Comparison of ENCODE assay signal across 11 mouse cellular contexts in the genomic region with DNA sequence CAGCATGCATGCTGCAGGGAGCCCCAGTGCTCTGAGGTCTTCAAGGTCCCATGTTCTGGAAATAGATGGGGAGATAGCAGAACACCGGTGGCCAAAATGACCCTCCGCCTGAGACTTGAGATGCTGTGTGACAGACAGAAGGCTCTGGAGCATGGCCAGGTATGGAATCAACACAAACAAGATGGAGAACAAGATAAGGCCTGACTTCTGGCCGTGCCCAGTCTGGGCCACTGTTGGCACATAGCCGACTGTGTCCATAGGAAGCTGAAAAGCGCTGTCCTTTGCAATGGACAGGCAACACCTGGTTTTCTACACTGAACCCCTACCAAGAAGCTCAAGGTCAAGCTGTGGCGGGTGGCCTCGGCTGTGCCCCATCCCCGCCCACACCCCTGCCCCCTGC. TPM values are rescaled to one million over a fixed set of nuclear protein-coding genes. Genes with fewer than 3 reads are reported as not detected.
A peak's percentile ranks its signal among the peaks of the same experiment; 100 is the strongest.
DNase-seq lines count a peak whose midpoint lies in the region; ATAC-seq and TF ChIP-seq lines count a peak whose summit lies in the region.
"Had no signal": no experiment of that assay in that cellular context is flagged by ENCODE, and none has a peak within 500 bp of the region (broad histone marks: within the 10 kb centered on the region; RNA-seq: fewer than 3 reads in every experiment).

No protein-coding gene starts in this region.

- peak overlapping the region; percentile 19; the same call in 1 of the 2 replicates for H3K9ac ChIP-seq in lung, embryonic 15.5 days
- H3K9ac ChIP-seq in heart, postnatal 0 days (replicated peaks; ENCODE audit: low read depth, low read length): no peak overlapping the region
- peak overlapping the region; percentile 54 for H3K9ac ChIP-seq in liver, postnatal 0 days (replicated peaks)
- H3K9ac ChIP-seq: embryonic facial prominence, embryonic 13.5 days had no signal

- peak overlapping the region; percentile 30 for H3K4me3 ChIP-seq in lung, embryonic 15.5 days
- no peak overlapping the region for H3K4me3 ChIP-seq in heart, postnatal 0 days (ENCODE audit: low read depth, low read length)
- peak overlapping the region; percentile 35 for H3K4me3 ChIP-seq in liver, postnatal 0 days (ENCODE audit: low read depth, low read length)
- H3K4me3 ChIP-seq in layer of hippocampus, adult 2 months: no peak overlapping the region
- H3K4me3 ChIP-seq: embryonic facial prominence, embryonic 13.5 days had no signal

- no peak for ATAC-seq in lung, embryonic 15.5 days (ENCODE audit: borderline replicate concordance, extremely low read depth, low FRiP score, low TSS enrichment)
- ATAC-seq in erythroblast, adult 5-6 weeks (replicated peaks; ENCODE audit: low FRiP score, poor library complexity, severe bottlenecking): 0 out of 2 replicates have a peak, but pooled peaks have one; percentile 10
- ATAC-seq in heart, postnatal 0 days (ENCODE audit: insufficient read depth, low read depth): no peak; the same call in 1 of the 2 replicates
- ATAC-seq in liver, postnatal 0 days: peak; percentile 18; the same call in 1 of the 2 replicates

- TF ChIP-seq CTCF in heart, postnatal 0 days (IDR thresholded peaks at IDR 0.05; ENCODE audit: low read depth): no peak
- no peak for TF ChIP-seq CTCF in liver, postnatal 0 days (IDR thresholded peaks at IDR 0.05; ENCODE audit: low read depth)
- no peak for TF ChIP-seq CTCF in layer of hippocampus, adult 2 months (conservative IDR thresholded peaks at IDR 0.05)

- H3K9me3 ChIP-seq in lung, embryonic 15.5 days: no peaks in the 10 kb centered on the region
- H3K9me3 ChIP-seq in heart, postnatal 0 days (replicated peaks; ENCODE audit: control insufficient read depth, low read length): no peaks in the 10 kb centered on the region
- H3K9me3 ChIP-seq in liver, postnatal 0 days (ENCODE audit: low read length): no peaks in the 10 kb centered on the region
- H3K9me3 ChIP-seq: embryonic facial prominence, embryonic 13.5 days had no signal

- peaks cover 18% of the 10 kb centered on the region for H3K36me3 ChIP-seq in lung, embryonic 15.5 days
- peaks cover 23% of the 10 kb centered on the region for H3K36me3 ChIP-seq in heart, postnatal 0 days (replicated peaks; ENCODE audit: control insufficient read depth, insufficient read depth, low read length)
- peaks cover 17% of the 10 kb centered on the region for H3K36me3 ChIP-seq in liver, postnatal 0 days (replicated peaks; ENCODE audit: insufficient read depth, low read length)

- H3K27me3 ChIP-seq in lung, embryonic 15.5 days: no peaks in the 10 kb centered on the region
- no peaks in the 10 kb centered on the region for H3K27me3 ChIP-seq in heart, postnatal 0 days (ENCODE audit: control insufficient read depth, insufficient read depth, low read length)
- no peaks in the 10 kb centered on the region for H3K27me3 ChIP-seq in liver, postnatal 0 days (ENCODE audit: insufficient read depth, low read length)
- H3K27me3 ChIP-seq: embryonic facial prominence, embryonic 13.5 days had no signal

- no peak for TF ChIP-seq EP300 in heart, postnatal 0 days (IDR thresholded peaks at IDR 0.05; ENCODE audit: low read depth)
- no peak for TF ChIP-seq EP300 in liver, postnatal 0 days (IDR thresholded peaks at IDR 0.05; ENCODE audit: low read depth)

- WGBS in lung, embryonic 15.5 days: 51% methylated on average over 8 of the region's 8 CpGs
- WGBS in heart, postnatal 0 days: 58% methylated on average over 8 of the region's 8 CpGs
- 59% methylated on average over 8 of the region's 8 CpGs for WGBS in liver, postnatal 0 days (ENCODE audit: insufficient replicate concordance)

- H3K4me2 ChIP-seq in lung, embryonic 15.5 days: peak overlapping the region; percentile 48
- no peak overlapping the region; the same call in 1 of the 2 replicates for H3K4me2 ChIP-seq in heart, postnatal 0 days (ENCODE audit: low read depth, low read length)
- H3K4me2 ChIP-seq in liver, postnatal 0 days (ENCODE audit: low read depth, low read length): peak overlapping the region; percentile 62

- DNase-seq in lung, postnatal 10 days: no peak
- DNase-seq in heart, postnatal 0 days (ENCODE audit: low spot score): no peak
- DNase-seq in liver, postnatal 0 days: peak; percentile 47
- no peak for DNase-seq in layer of hippocampus, adult 2 months (ENCODE audit: low spot score in 2 of 2)
- no peak for DNase-seq in right cerebral cortex, postnatal 36 days (ENCODE audit: low spot score in 2 of 2)
- no peak for DNase-seq in adrenal gland, adult (ENCODE audit: inconsistent age in 2 of 2, low spot score in 1 of 2)

- peak overlapping the region; percentile 93 for H3K27ac ChIP-seq in lung, embryonic 15.5 days
- peak overlapping the region; percentile 75 for H3K27ac ChIP-seq in heart, postnatal 0 days (ENCODE audit: low read depth)
- peak overlapping the region; percentile 89 for H3K27ac ChIP-seq in liver, postnatal 0 days (ENCODE audit: low read depth)
- no peak overlapping the region for H3K27ac ChIP-seq in layer of hippocampus, adult 2 months
- H3K27ac ChIP-seq: embryonic facial prominence, embryonic 13.5 days had no signal

- peaks cover 65% of the 10 kb centered on the region for H3K4me1 ChIP-seq in lung, embryonic 15.5 days
- H3K4me1 ChIP-seq in heart, postnatal 0 days (ENCODE audit: control insufficient read depth, insufficient read depth): peaks cover 33% of the 10 kb centered on the region
- peaks cover 65% of the 10 kb centered on the region for H3K4me1 ChIP-seq in liver, postnatal 0 days (ENCODE audit: insufficient read depth)

RNA-seq across cellular contexts. Expression of a gene that starts 19.9 kb away (rescaled TPM):
- polyA plus RNA-seq in lung, embryonic 15.5 days (2015; fragmentation: Nextera tagmentation; extraction: Ambion mirVana): 15.7 and 16.6 TPM in 2 replicates
- total RNA-seq in erythroblast, adult 5-6 weeks (2015; ENCODE audit: low replicate concordance): 55.9 and 63.5 TPM in 2 replicates
- total RNA-seq in erythroblast, adult 5-6 weeks (2017; ENCODE audit: low replicate concordance): 60.6 and 63.8 TPM in 2 replicates
- total RNA-seq in heart, postnatal 0 days (2014; rRNA removed; ENCODE audit: low replicate concordance): 7.1 and 10.0 TPM in 2 replicates
- 5.8 and 6.8 TPM in 2 replicates for polyA plus RNA-seq in heart, postnatal 0 days (2015; fragmentation: Nextera tagmentation; extraction: Ambion mirVana)
- polyA plus RNA-seq in liver, postnatal 0 days (2015; fragmentation: Nextera tagmentation; extraction: Ambion mirVana): 3.7 and 4.3 TPM in 2 replicates
- total RNA-seq in layer of hippocampus, adult 2 months (2021): 10 to 100 TPM; 25.8 to 28.1 TPM

RNA-seq across cellular contexts. Expression of a gene that starts 29.7 kb away (rescaled TPM):
- not detected in 2 replicates for polyA plus RNA-seq in lung, embryonic 15.5 days (2015; fragmentation: Nextera tagmentation; extraction: Ambion mirVana)
- total RNA-seq in erythroblast, adult 5-6 weeks (2015; ENCODE audit: low replicate concordance): not detected in 2 replicates
- total RNA-seq in erythroblast, adult 5-6 weeks (2017; ENCODE audit: low replicate concordance): not detected in 2 replicates
- total RNA-seq in heart, postnatal 0 days (2014; rRNA removed; ENCODE audit: low replicate concordance): not detected in 2 replicates
- not detected in 2 replicates for polyA plus RNA-seq in heart, postnatal 0 days (2015; fragmentation: Nextera tagmentation; extraction: Ambion mirVana)
- not detected in 2 replicates for polyA plus RNA-seq in liver, postnatal 0 days (2015; fragmentation: Nextera tagmentation; extraction: Ambion mirVana)
- total RNA-seq in layer of hippocampus, adult 2 months (2021): not detected
- total RNA-seq: hematopoietic stem cell, adult 5-6 weeks; monocyte, adult 5-6 weeks had no signal
- polyA plus RNA-seq: embryonic facial prominence, embryonic 13.5 days had no signal

Comparison
In these comparisons a context has a peak if more than half of its experiments do, and no peak if none do; other contexts are left out.
1. ATAC-seq: peak in erythroblast, adult 5-6 weeks (single experiment) and liver, postnatal 0 days (single experiment); none in lung, embryonic 15.5 days (single experiment) and heart, postnatal 0 days (single experiment).
2. H3K4me3 ChIP-seq: peak in lung, embryonic 15.5 days (single experiment) and liver, postnatal 0 days (single experiment); none in heart, postnatal 0 days (single experiment) and layer of hippocampus, adult 2 months (single experiment).